Mouse (Mus musculus): ENCODE data around the gene Smg7. TPM values are rescaled to one million over a fixed set of nuclear protein-coding genes. Genes with fewer than 3 reads are reported as not detected.

The Smg7 gene
- polyA plus RNA-seq, 1 experiment from 2014 or later = 21.5 TPM

GRCm38 (mm10) chr1:152846856-152847255 lies 55.6 kb downstream of the Smg7 start:
- no peak overlapping the region for H3K9ac ChIP-seq (ENCODE audit: low read length)
- no peak for ATAC-seq (replicated peaks; ENCODE audit: extremely low read depth, insufficient read depth, low FRiP score)
- no peaks in the 10 kb centered on the region for H3K27me3 ChIP-seq (ENCODE audit: control insufficient read depth, insufficient read depth, low read length)
- H3K4me1 ChIP-seq (ENCODE audit: control insufficient read depth, insufficient read depth, low read length) = no peaks in the 10 kb centered on the region
- 84% methylated on average over 2 of the region's 2 CpGs for WGBS
- H3K4me3 ChIP-seq (ENCODE audit: low read length) = no peak overlapping the region
- H3K36me3 ChIP-seq (ENCODE audit: control insufficient read depth, insufficient read depth) = peaks cover 48% of the 10 kb centered on the region
- no peak overlapping the region for H3K27ac ChIP-seq (ENCODE audit: low read length)
- no peaks in the 10 kb centered on the region for H3K9me3 ChIP-seq (replicated peaks; ENCODE audit: control insufficient read depth, low read length)
- H3K4me2 ChIP-seq (ENCODE audit: low read depth, low read length) = no peak overlapping the region

- H3K4me3 ChIP-seq (ENCODE audit: low read length) = no peak overlapping the region
- no peaks in the 10 kb centered on the region for H3K27me3 ChIP-seq (ENCODE audit: control insufficient read depth, insufficient read depth, low read length)
- peak; percentile 32; the same call in 1 of the 2 replicates for ATAC-seq (replicated peaks; ENCODE audit: extremely low read depth, insufficient read depth, low FRiP score)
- no peaks in the 10 kb centered on the region for H3K9me3 ChIP-seq (replicated peaks; ENCODE audit: control insufficient read depth, low read length)
- WGBS = 68% methylated on average over 3 of the region's 3 CpGs
- no peaks in the 10 kb centered on the region for H3K4me1 ChIP-seq (ENCODE audit: control insufficient read depth, insufficient read depth, low read length)
- no peak overlapping the region for H3K27ac ChIP-seq (ENCODE audit: low read length)
- no peak overlapping the region for H3K4me2 ChIP-seq (ENCODE audit: low read depth, low read length)
- H3K36me3 ChIP-seq (ENCODE audit: control insufficient read depth, insufficient read depth) = peaks cover 56% of the 10 kb centered on the region
- no peak overlapping the region for H3K9ac ChIP-seq (ENCODE audit: low read length)
Measured at GRCm38 (mm10) chr1:152845211-152845730, 57.2 kb downstream of the Smg7 start.

- no peaks in the 10 kb centered on the region for H3K9me3 ChIP-seq (replicated peaks; ENCODE audit: control insufficient read depth, low read length)
- no peaks in the 10 kb centered on the region for H3K27me3 ChIP-seq (ENCODE audit: control insufficient read depth, insufficient read depth, low read length)
- H3K4me3 ChIP-seq (ENCODE audit: low read length) = no peak overlapping the region
- H3K4me2 ChIP-seq (ENCODE audit: low read depth, low read length) = no peak overlapping the region
- peaks cover 60% of the 10 kb centered on the region for H3K36me3 ChIP-seq (ENCODE audit: control insufficient read depth, insufficient read depth)
- no peak for ATAC-seq (replicated peaks; ENCODE audit: extremely low read depth, insufficient read depth, low FRiP score)
- no peaks in the 10 kb centered on the region for H3K4me1 ChIP-seq (ENCODE audit: control insufficient read depth, insufficient read depth, low read length)
- no peak overlapping the region for H3K27ac ChIP-seq (ENCODE audit: low read length)
- no peak overlapping the region for H3K9ac ChIP-seq (ENCODE audit: low read length)
- 91% methylated on average over 1 of the region's 1 CpGs for WGBS
Measured at GRCm38 (mm10) chr1:152844634-152845033, 57.8 kb downstream of the Smg7 start.

- Histone ChIP-seq H3K9ac (ENCODE audit: low read length) (no peak overlapping the region), H3K9me3 (replicated peaks; ENCODE audit: control insufficient read depth, low read length) (no peaks in the 10 kb centered on the region), H3K4me2 (ENCODE audit: low read depth, low read length) (no peak overlapping the region), H3K4me3 (ENCODE audit: low read length) (no peak overlapping the region), H3K27ac (ENCODE audit: low read length) (no peak overlapping the region), H3K36me3 (ENCODE audit: control insufficient read depth, insufficient read depth) (peaks cover 51% of the 10 kb centered on the region), H3K27me3 (ENCODE audit: control insufficient read depth, insufficient read depth, low read length) (no peaks in the 10 kb centered on the region), H3K4me1 (ENCODE audit: control insufficient read depth, insufficient read depth, low read length) (no peaks in the 10 kb centered on the region)
- no peak for ATAC-seq (replicated peaks; ENCODE audit: extremely low read depth, insufficient read depth, low FRiP score)
- 86% methylated on average over 2 of the region's 2 CpGs for WGBS
Measured at GRCm38 (mm10) chr1:152841057-152841456, 61.4 kb downstream of the Smg7 start.

GRCm38 (mm10) chr1:152840343-152840742 lies 62.1 kb downstream of the Smg7 start:
- Histone ChIP-seq H3K4me2 (ENCODE audit: low read depth, low read length) (no peak overlapping the region), H3K4me1 (ENCODE audit: control insufficient read depth, insufficient read depth, low read length) (no peaks in the 10 kb centered on the region), H3K9ac (ENCODE audit: low read length) (no peak overlapping the region), H3K36me3 (ENCODE audit: control insufficient read depth, insufficient read depth) (peaks cover 46% of the 10 kb centered on the region), H3K4me3 (ENCODE audit: low read length) (no peak overlapping the region), H3K27ac (ENCODE audit: low read length) (no peak overlapping the region), H3K9me3 (replicated peaks; ENCODE audit: control insufficient read depth, low read length) (no peaks in the 10 kb centered on the region), H3K27me3 (ENCODE audit: control insufficient read depth, insufficient read depth, low read length) (no peaks in the 10 kb centered on the region)
- ATAC-seq (replicated peaks; ENCODE audit: extremely low read depth, insufficient read depth, low FRiP score) = no peak
- WGBS = 89% methylated on average over 3 of the region's 3 CpGs

- WGBS = 75% methylated on average over 12 of the region's 12 CpGs
Measured at GRCm38 (mm10) chr1:152838841-152839240, 63.6 kb downstream of the Smg7 start.

GRCm38 (mm10) chr1:152838026-152838702 lies 64.3 kb downstream of the Smg7 start:
- Histone ChIP-seq H3K9ac (ENCODE audit: low read length) (no peak overlapping the region), H3K4me1 (ENCODE audit: control insufficient read depth, insufficient read depth, low read length) (no peaks in the 10 kb centered on the region), H3K27me3 (ENCODE audit: control insufficient read depth, insufficient read depth, low read length) (no peaks in the 10 kb centered on the region), H3K36me3 (ENCODE audit: control insufficient read depth, insufficient read depth) (peaks cover 33% of the 10 kb centered on the region), H3K9me3 (replicated peaks; ENCODE audit: control insufficient read depth, low read length) (no peaks in the 10 kb centered on the region), H3K4me3 (ENCODE audit: low read length) (no peak overlapping the region), H3K27ac (ENCODE audit: low read length) (no peak overlapping the region), H3K4me2 (ENCODE audit: low read depth, low read length) (no peak overlapping the region)
- WGBS = 77% methylated on average over 11 of the region's 11 CpGs
- ATAC-seq (replicated peaks; ENCODE audit: extremely low read depth, insufficient read depth, low FRiP score) = no peak

More at GRCm38 (mm10) chr1:152838841-152839240, 63.6 kb downstream of the Smg7 start:
- Histone ChIP-seq H3K4me1 (ENCODE audit: control insufficient read depth, insufficient read depth, low read length) (no peaks in the 10 kb centered on the region), H3K9me3 (replicated peaks; ENCODE audit: control insufficient read depth, low read length) (no peaks in the 10 kb centered on the region), H3K4me3 (ENCODE audit: low read length) (no peak overlapping the region), H3K27ac (ENCODE audit: low read length) (no peak overlapping the region), H3K36me3 (ENCODE audit: control insufficient read depth, insufficient read depth) (peaks cover 37% of the 10 kb centered on the region), H3K9ac (ENCODE audit: low read length) (no peak overlapping the region), H3K4me2 (ENCODE audit: low read depth, low read length) (no peak overlapping the region), H3K27me3 (ENCODE audit: control insufficient read depth, insufficient read depth, low read length) (no peaks in the 10 kb centered on the region)
- ATAC-seq (replicated peaks; ENCODE audit: extremely low read depth, insufficient read depth, low FRiP score) = no peak

- H3K27me3 ChIP-seq (ENCODE audit: control insufficient read depth, insufficient read depth, low read length) = no peaks in the 10 kb centered on the region
- H3K9me3 ChIP-seq (replicated peaks; ENCODE audit: control insufficient read depth, low read length) = no peaks in the 10 kb centered on the region
- no peak overlapping the region for H3K4me2 ChIP-seq (ENCODE audit: low read depth, low read length)
- H3K4me1 ChIP-seq (ENCODE audit: control insufficient read depth, insufficient read depth, low read length) = no peaks in the 10 kb centered on the region
- 95% methylated on average over 3 of the region's 3 CpGs for WGBS
- peaks cover 19% of the 10 kb centered on the region for H3K36me3 ChIP-seq (ENCODE audit: control insufficient read depth, insufficient read depth)
- H3K9ac ChIP-seq (ENCODE audit: low read length) = no peak overlapping the region
- no peak overlapping the region for H3K4me3 ChIP-seq (ENCODE audit: low read length)
- no peak for ATAC-seq (replicated peaks; ENCODE audit: extremely low read depth, insufficient read depth, low FRiP score)
- H3K27ac ChIP-seq (ENCODE audit: low read length) = no peak overlapping the region
Measured at GRCm38 (mm10) chr1:152835061-152835460, 67.4 kb downstream of the Smg7 start.

GRCm38 (mm10) chr1:152832316-152832715 lies 70.1 kb downstream of the Smg7 start:
- no peaks in the 10 kb centered on the region for H3K4me1 ChIP-seq (ENCODE audit: control insufficient read depth, insufficient read depth, low read length)

More at GRCm38 (mm10) chr1:152832316-152832715, 70.1 kb downstream of the Smg7 start:
- Histone ChIP-seq H3K27ac (ENCODE audit: low read length) (no peak overlapping the region), H3K4me2 (ENCODE audit: low read depth, low read length) (no peak overlapping the region), H3K4me3 (ENCODE audit: low read length) (no peak overlapping the region), H3K27me3 (ENCODE audit: control insufficient read depth, insufficient read depth, low read length) (no peaks in the 10 kb centered on the region), H3K36me3 (ENCODE audit: control insufficient read depth, insufficient read depth) (0 out of 2 replicates have a peak, but pooled peaks cover 4% of the 10 kb centered on the region), H3K9ac (ENCODE audit: low read length) (no peak overlapping the region), H3K9me3 (replicated peaks; ENCODE audit: control insufficient read depth, low read length) (no peaks in the 10 kb centered on the region)
- ATAC-seq (replicated peaks; ENCODE audit: extremely low read depth, insufficient read depth, low FRiP score) = no peak
- WGBS = 79% methylated on average over 6 of the region's 6 CpGs
